Mouse (Mus musculus): Measurements from ENCODE around the gene Cdc42bpg.
A peak's percentile ranks its signal among the peaks of the same experiment; 100 is the strongest.

Cdc42bpg gene

DNA sequence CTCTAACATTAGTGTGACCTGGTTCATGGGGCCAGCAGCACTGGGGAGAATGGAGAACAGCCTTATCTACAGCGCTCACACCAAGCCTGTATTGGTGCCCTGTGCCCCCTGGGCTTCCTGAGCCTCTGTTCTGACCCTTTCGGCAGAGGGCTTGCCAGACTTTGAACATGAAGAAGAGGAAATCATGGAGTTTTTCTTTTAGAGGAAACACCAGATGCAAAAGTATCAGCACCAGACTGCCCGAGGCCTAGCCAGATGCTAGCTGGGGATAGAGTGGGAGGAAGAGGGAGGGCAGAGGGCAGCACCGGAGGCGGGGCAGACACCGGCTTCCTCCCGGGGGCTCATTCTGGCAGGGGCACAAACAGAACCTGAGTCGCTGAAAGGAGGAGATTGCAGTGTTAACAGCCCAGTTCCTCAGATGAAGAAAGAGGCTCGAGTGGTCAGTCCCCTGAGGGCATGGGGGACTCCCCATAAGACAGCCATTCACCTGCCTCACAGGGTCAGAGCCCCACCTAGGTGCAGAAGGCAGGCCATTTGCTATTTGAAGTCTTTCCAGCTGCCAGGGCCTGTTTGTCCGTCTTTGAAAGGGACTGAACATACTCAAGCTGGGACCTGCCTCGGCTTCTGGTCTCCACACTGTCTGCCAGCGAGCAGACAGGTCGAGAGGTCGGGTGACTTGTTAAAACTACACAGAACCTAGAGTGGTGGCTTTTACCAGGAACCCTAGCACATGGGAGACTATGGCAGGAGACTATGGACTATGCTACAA is 43.1 kb downstream of the Cdc42bpg start:
- no peak for DNase-seq (ENCODE audit: low read depth)

DNA sequence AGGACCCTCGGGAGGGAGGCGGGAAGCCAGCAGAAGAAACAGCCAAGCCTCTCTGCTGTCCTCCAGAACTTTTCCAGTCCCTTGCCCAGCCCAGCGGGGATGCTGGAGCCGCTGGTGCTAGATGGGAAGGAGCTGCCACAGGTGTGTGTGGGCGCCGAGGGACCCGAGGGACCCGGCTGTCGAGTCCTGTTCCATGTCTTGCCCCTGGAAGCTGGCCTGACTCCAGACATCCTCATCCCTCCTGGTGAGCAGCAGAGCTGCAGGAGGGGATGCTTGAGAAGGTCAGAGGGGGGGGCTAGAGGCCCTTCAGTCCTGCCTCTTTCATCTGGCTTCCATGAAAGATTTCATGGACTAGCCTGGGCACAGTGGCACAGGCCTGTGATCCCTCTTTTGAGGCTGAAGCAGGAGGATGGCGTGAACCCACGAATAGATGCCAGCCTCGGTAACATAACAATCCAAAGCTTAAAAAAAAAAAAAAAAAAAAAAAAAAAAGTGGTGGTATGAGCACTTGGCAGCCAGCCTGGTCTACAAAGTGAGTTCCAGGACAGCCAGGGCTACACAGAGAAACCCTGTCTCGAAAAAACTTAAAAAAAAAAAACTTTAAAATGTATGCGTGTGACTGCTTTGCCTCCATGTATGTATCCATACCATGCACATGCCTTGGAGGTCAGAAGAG is 45.3 kb downstream of the Cdc42bpg start:
- no peak for DNase-seq (ENCODE audit: low read depth)

DNA sequence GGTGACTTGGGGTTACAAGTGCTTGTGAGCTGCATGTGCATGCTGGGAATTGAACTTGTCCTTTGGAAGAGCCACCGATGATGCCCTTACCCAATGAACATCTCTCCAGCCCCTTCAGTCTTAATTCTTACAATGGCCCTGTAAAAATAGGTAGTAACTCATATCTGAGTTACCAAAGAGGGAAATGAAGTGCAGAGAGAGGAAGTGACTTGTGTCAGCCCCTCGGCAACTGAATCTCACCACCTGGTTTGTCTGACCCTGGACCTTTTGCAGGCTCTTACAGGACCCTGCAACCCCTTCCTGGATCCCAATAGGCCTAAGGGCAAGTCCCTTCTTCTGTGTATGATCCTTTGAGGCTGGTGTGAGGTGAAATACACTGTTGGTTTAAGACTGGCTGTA is 45.9 kb downstream of the Cdc42bpg start:
- no peak for DNase-seq (ENCODE audit: low read depth)

DNA sequence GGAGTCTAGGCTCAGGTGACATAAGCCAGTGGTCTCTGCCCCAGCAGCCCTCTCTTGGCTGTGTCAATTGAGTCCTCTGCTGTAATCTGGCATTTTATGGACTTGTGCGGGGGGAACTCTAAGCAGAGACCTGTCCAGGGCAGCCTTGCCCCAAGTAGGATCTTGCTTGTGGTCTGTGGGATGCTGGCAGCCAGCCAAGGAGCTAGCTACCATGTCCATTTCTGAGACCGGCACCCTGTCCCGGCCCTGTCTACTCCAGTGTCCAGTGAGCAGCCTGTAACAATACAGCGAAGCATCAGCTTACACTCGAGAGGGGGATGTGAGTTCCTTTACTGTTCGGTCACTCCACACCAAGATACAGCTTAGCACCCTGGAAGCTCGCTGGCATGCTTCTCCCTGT is 47.8 kb downstream of the Cdc42bpg start:
- no peak for DNase-seq (ENCODE audit: low read depth)

DNA sequence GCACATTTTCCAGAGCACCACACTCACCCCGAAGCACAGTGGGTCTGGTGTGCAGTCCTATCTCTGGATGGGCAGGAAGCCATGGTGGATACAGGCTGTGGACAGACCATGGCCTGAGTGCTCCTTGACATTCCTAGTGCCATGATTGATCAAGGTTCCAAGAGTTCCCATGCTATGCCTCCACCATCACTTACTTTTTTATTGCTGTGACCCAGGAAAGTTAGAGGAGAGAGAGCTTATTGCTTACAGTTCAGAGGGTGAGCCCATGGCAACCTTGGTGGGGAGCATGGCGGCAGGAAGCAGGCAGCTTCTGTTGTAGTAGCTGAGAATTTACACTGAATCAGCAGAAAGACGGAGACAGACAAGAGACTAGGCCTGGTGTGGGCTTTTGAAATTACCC is 55.0 kb downstream of the Cdc42bpg start:
- no peak for DNase-seq (ENCODE audit: low read depth)

DNA sequence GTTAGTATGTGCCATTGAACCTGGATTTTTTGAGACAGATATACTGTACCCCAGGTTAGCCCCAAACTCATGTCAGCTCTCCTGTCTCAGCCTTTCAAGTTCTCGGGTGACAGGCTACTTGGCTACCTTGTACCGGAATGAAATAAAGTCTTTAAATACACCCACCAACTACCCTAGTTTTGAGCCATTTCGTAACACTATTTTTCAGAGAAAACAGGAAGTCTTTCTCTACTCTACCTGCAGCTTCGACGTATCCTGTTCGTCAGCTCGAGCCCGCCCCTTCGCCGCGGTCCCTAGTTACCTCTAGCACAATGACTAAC is 56.8 kb downstream of the Cdc42bpg start:
- DNase-seq (ENCODE audit: low read depth): no peak

DNA sequence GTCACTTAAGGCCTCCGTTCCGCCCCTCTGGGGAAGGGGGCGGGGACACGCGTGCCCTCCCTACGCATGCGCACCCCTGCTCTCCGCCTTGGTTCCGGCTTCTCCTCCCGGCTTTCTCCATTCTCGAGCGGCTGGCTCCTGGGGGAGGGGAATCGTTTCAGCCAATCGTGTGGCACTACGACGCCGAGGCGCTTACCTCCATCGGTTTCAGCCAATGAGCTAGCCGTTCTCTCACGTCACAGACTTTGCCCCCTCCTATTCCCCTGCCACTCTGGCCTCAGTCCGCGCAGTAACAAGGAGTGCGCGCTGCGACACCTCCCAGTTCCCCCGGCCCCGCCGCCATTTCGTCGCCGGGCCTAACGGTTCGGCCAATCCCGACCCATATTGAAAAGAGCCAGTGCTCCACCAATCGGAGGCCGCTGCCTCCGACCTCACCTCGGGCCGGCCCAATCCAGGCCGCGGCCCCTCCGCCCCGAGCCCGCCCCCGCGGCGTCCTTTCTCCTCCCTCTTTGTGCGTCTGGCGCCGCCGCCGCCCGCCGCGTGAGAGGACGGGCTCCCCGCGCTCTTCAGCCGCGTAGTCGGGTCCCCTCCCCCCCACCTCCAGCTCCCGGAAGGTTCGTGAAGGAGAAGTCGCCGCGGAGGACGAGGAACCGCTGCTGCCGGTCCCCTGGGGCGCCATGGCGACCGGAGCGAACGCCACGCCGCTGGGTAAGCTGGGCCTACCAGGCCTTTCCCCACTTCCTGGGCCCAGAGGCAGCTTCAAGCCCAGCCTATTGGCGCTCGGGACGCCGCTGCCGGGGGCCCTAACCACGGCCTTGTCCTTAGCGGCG is 57.4 kb downstream of the Cdc42bpg start, which contains the start of gene Sf1:
Gene Sf1 (plus strand): TSS at position 280 of the 830 bp plus-strand sequence.
- peak; percentile 99 for DNase-seq (ENCODE audit: low read depth)

DNA sequence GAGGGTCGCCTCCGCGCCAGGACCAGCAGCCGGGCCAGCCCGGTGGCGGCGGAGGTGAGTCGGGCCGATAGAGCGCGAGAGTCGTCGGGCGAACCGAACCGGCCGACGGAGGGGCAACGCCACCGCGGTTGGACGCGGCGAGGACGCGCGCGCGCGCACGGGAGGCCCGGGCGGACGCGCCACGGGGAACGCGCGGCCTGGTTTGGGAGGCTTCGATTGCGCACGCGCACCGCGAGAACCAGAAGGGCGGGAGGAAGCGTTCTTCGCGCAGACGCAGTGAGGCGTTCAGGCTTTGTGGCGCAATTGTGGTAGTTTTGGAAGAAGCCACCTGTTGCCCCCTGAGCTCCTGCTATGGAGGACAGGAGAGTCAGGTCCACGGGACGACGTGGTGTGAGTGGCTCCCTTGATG is 58.1 kb downstream of the Cdc42bpg start:
- peak; percentile 82 for DNase-seq (ENCODE audit: low read depth)

DNA sequence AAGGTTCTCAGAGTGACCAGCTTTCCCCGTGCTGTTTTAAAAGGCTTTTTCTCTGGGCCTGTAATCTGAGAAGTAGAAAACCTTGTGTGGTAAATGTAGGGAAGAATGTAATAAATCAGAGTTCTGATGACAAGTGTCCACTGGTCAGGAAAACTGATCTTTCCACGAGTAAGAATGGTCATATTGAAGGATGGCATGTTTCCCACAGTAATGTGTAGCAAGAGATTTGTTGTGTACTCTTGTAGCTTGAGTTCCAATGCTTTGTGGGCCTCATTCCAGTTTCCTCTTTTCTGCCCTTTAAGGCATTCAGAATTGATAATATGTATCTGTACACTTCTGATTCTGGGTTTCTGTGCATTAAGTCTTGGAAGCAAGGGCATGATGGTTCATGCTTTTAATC is 58.6 kb downstream of the Cdc42bpg start:
- DNase-seq (ENCODE audit: low read depth): no peak

DNA sequence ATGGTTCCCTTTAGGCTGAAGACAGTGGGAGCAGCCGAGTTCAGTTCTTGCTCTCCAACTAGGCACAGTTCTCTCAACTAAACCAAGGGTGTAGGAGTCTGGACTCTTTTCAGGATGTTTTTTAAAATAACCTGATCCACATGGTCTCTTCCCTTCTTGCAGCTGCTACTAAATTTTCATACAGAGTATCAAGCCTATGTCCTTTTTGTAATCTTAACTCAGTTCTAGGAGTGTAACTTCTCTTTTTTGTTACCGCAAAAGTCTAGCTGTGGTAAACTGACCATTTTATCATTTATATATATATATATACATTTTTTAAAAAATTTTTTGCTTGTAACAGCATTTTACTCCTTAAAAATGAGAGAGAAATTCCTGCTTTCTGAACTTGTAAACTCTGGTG is 63.9 kb downstream of the Cdc42bpg start:
- no peak for DNase-seq (ENCODE audit: low read depth)

DNA sequence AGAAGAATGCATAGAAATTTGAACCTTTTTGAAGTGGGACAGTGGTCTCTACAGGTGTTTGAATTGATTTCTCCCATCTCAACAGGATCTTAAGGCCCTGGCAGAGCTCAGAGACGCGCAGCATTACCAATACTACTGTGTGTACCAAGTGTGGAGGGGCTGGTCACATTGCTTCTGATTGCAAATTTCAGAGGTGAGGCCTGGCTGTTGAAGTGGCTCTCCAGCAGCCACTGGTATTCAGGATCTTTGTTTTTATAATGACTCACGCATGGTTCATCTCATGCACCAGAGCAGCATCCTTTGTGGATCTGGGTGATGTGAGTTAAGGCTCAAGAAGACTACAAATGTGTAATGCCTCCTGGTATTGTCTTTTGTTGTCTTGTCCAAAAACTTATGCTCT is 66.2 kb downstream of the Cdc42bpg start:
- no peak for DNase-seq (ENCODE audit: low read depth)

DNA sequence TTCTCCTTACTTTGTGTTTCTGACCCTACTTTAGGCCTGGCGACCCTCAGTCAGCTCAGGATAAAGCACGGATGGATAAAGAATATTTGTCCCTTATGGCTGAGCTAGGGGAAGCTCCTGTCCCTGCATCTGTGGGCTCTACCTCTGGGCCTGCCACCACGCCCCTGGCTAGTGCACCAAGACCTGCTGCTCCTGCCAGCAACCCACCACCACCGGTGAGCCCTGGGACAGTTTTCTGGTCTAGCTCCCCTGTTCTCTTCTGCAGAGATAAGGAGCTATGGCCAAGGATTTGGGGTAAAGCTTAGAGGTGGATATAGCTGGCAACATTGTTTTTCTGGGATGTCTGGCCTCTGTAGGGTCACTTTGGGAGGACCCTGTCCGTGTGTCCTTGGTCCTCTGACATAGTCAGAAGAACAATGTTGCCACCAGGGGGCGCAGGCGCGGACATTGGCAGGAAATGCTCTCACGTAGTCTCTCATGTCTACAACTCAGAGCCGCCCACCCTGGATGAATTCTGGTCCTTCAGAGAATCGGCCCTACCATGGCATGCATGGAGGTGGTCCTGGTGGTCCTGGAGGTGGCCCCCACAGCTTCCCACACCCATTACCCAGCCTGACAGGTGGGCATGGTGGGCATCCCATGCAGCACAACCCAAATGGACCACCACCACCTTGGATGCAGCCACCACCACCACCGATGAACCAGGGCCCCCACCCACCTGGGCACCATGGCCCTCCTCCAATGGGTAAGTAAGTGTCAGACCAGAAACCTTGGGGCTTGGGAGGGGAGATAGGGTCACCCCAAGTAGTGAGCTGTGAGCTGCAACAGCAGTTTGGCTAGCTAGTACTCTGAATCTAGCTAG is 67.5 kb downstream of the Cdc42bpg start:
- DNase-seq (ENCODE audit: low read depth): peak; percentile 66

DNA sequence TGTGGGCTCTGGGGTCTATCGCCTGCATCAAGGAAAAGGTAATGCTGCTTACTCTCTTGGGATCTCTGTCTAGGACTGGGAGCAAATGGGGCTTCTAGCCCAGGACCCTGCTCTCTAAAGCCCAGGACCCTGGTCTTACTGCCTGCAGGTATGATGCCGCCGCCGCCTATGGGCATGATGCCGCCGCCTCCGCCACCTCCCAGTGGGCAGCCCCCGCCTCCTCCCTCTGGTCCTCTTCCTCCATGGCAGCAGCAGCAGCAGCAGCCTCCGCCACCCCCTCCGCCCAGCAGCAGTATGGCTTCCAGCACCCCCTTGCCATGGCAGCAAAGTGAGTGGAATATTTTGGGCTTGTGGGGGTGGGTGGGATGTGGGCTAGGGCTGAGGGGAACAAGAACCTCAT is 68.3 kb downstream of the Cdc42bpg start:
- DNase-seq (ENCODE audit: low read depth): no peak
